25 mouse cellular contexts compared by ENCODE assay signal in genomic region chr7:125527901-125528580, GRCm38 (mm10).
"Had no signal": no experiment of that assay in that cellular context is flagged by ENCODE, and none has a peak within 500 bp of the region (broad histone marks: within the 10 kb centered on the region; RNA-seq: fewer than 3 reads in every experiment).

No protein-coding gene starts in this region.

- ATAC-seq: hindbrain, embryonic 16.5 days; inflammation-experienced regulatory T-cells, adult 6 months; intestine, embryonic 15.5 days; liver, embryonic 12.5 days had no signal

- H3K9me3 ChIP-seq: heart, embryonic 12.5 days; hindbrain, embryonic 10.5 days; hindbrain, embryonic 12.5 days; intestine, embryonic 15.5 days; limb, embryonic 13.5 days; limb, embryonic 15.5 days; liver, embryonic 12.5 days had no signal

- H3K4me3 ChIP-seq: gastrocnemius, adult 2 months; heart, adult 2 months; heart, embryonic 12.5 days; hindbrain, embryonic 10.5 days; hindbrain, embryonic 12.5 days; intestine, embryonic 15.5 days; limb, embryonic 13.5 days; limb, embryonic 15.5 days; liver, embryonic 12.5 days had no signal

- H3K27me3 ChIP-seq: heart, embryonic 12.5 days; hindbrain, embryonic 12.5 days; intestine, embryonic 15.5 days; limb, embryonic 13.5 days; limb, embryonic 15.5 days had no signal

- H3K36me3 ChIP-seq: heart, embryonic 12.5 days; hindbrain, embryonic 10.5 days; hindbrain, embryonic 12.5 days; intestine, embryonic 15.5 days; limb, embryonic 13.5 days; limb, embryonic 15.5 days; liver, embryonic 12.5 days had no signal

- H3K27ac ChIP-seq: gastrocnemius, adult 2 months; heart, adult 2 months; hindbrain, embryonic 10.5 days; hindbrain, embryonic 12.5 days; hindbrain, embryonic 14.5 days; intestine, embryonic 15.5 days; limb, embryonic 13.5 days; limb, embryonic 15.5 days; liver, embryonic 12.5 days; liver, embryonic 14.5 days had no signal

- H3K9ac ChIP-seq: heart, embryonic 12.5 days; hindbrain, embryonic 12.5 days; hindbrain, embryonic 14.5 days; intestine, embryonic 15.5 days; limb, embryonic 13.5 days; limb, embryonic 15.5 days; liver, embryonic 12.5 days; liver, embryonic 14.5 days had no signal

- H3K4me1 ChIP-seq: heart, embryonic 12.5 days; hindbrain, embryonic 10.5 days; hindbrain, embryonic 12.5 days; intestine, embryonic 15.5 days; limb, embryonic 13.5 days; limb, embryonic 15.5 days had no signal

- H3K4me2 ChIP-seq: heart, embryonic 12.5 days; hindbrain, embryonic 12.5 days; hindbrain, embryonic 14.5 days; intestine, embryonic 15.5 days; limb, embryonic 13.5 days; limb, embryonic 15.5 days; liver, embryonic 12.5 days had no signal

- DNase-seq: gastrocnemius, adult 2 months; gastrocnemius, postnatal 10 days; gastrocnemius, postnatal 25 days; heart, adult 2 months; heart, postnatal 10 days; heart, postnatal 36 days; kidney, adult 18-20 months; kidney, adult 8-10 months; kidney, postnatal 10 days; kidney, postnatal 25 days; kidney, postnatal 4 days; layer of hippocampus, adult 9-11 months; layer of hippocampus, postnatal 36 days; left cerebral cortex, postnatal 4 days had no signal
